Mouse (Mus musculus) midbrain, embryonic 12.5 days (tissue): Measurements from ENCODE around the gene Dusp7. TPM values are rescaled to one million over a fixed set of nuclear protein-coding genes. Genes with fewer than 3 reads are reported as not detected.

Source experiments
- ATAC-seq: fragments of 200-750 bp; cut with Nextera tagmentation; 2 replicates; pipeline ENCODE4 v1.8.0; 2017; ENCODE audit warnings: low read depth, moderate TSS enrichment, moderate library complexity; ENCODE audit not compliant: low FRiP score
- H3K27ac ChIP-seq: fragments of 300-500 bp; sonication (generic); replicated peaks from 2 replicates; pipeline ENCODE4 v1.5.1; 2016; ENCODE audit warnings: mild to moderate bottlenecking
- H3K27me3 ChIP-seq: fragments of 300-500 bp; sonication (generic); 2 replicates; pipeline ENCODE4 v1.6.1; 2016; ENCODE audit warnings: mild to moderate bottlenecking
- H3K36me3 ChIP-seq: fragments of 300-500 bp; sonication (generic); 2 replicates; pipeline ENCODE4 v1.6.1; 2016
- H3K4me1 ChIP-seq: fragments of 300-500 bp; sonication (generic); 2 replicates; pipeline ENCODE4 v1.6.1; 2016
- H3K4me2 ChIP-seq: fragments of 300-500 bp; sonication (generic); replicated peaks from 2 replicates; pipeline ENCODE4 v1.6.1; 2016; ENCODE audit warnings: mild to moderate bottlenecking, moderate library complexity
- H3K4me3 ChIP-seq: fragments of 300-500 bp; sonication (generic); 2 replicates; pipeline ENCODE4 v1.5.1; 2016; ENCODE audit warnings: mild to moderate bottlenecking
- H3K9ac ChIP-seq: fragments of 300-500 bp; sonication (generic); replicated peaks from 2 replicates; pipeline ENCODE4 v1.6.1; 2016; ENCODE audit warnings: mild to moderate bottlenecking, moderate library complexity
- H3K9me3 ChIP-seq: fragments of 300-500 bp; sonication (generic); 2 replicates; pipeline ENCODE4 v1.6.1; 2016; ENCODE audit warnings: mild to moderate bottlenecking
- WGBS: fragments of 180-500 bp; shearing (Covaris S2); methylation state at CpG from one replicate; pipeline ENCODE4 v1.1.7; 2016; 5-methylcytosine and 5-hydroxymethylcytosine counted together
- polyA plus RNA-seq: library from polyadenylated mRNA; unstranded; fragments of >200 nt; fragmentation: Nextera tagmentation; extraction: Ambion mirVana; gene quantifications from 2 replicates; pipeline ENCODE4 v1.2.1, GENCODE M21; 2016

Dusp7 gene
- polyA plus RNA-seq, 1 experiment from 2014 or later = 14.5 TPM

- 84% methylated on average over 6 of the region's 6 CpGs for WGBS
- H3K4me1 ChIP-seq = peaks cover 11% of the 10 kb centered on the region; the same call in 1 of the 2 replicates
- no peak overlapping the region for H3K4me3 ChIP-seq
- H3K27ac ChIP-seq = no peak overlapping the region
- no peak overlapping the region for H3K9ac ChIP-seq
- ATAC-seq = no peak
- no peaks in the 10 kb centered on the region for H3K36me3 ChIP-seq
- H3K27me3 ChIP-seq = no peaks in the 10 kb centered on the region
- no peak overlapping the region for H3K4me2 ChIP-seq
- H3K9me3 ChIP-seq = no peaks in the 10 kb centered on the region
Observed at GRCm38 (mm10) chr9:106411729-106412128, 43.3 kb downstream of the Dusp7 start.

- Histone ChIP-seq H3K9ac (no peak overlapping the region), H3K4me1 (peaks cover 14% of the 10 kb centered on the region; the same call in 1 of the 2 replicates), H3K9me3 (no peaks in the 10 kb centered on the region), H3K27ac (no peak overlapping the region), H3K36me3 (no peaks in the 10 kb centered on the region), H3K4me2 (no peak overlapping the region), H3K4me3 (no peak overlapping the region), H3K27me3 (no peaks in the 10 kb centered on the region)
- ATAC-seq = no peak
- 79% methylated on average over 3 of the region's 3 CpGs for WGBS
Observed at GRCm38 (mm10) chr9:106412210-106412609, 43.8 kb downstream of the Dusp7 start.

DNA sequence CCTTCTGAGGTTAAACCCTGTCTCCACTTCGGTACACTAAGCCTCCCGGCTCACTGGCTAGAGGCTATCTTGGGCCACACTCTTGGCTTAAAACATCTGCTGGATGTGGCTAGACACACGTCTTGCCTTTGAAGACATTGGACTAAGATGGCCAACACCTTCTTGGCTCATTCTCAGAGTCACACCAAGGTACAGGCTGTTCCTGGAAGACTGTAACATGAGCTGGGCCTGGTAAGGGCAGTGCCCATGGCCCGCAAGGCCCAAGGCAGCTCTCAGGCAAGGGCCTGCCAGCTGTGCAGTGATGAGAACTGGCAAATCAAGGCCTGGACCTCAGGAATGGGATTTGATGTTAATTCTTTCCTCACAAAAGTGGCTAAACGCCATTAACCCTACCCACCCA, 45.2 kb downstream of the Dusp7 start:
- H3K27me3 ChIP-seq = peaks cover 2% of the 10 kb centered on the region; the same call in 1 of the 2 replicates
- no peak overlapping the region for H3K4me2 ChIP-seq
- ATAC-seq = no peak
- H3K4me1 ChIP-seq = peaks cover 28% of the 10 kb centered on the region
- no peaks in the 10 kb centered on the region for H3K9me3 ChIP-seq
- H3K9ac ChIP-seq = no peak overlapping the region
- no peak overlapping the region for H3K27ac ChIP-seq
- no peaks in the 10 kb centered on the region for H3K36me3 ChIP-seq
- no peak overlapping the region for H3K4me3 ChIP-seq
- 84% methylated on average over 5 of the region's 5 CpGs for WGBS

DNA sequence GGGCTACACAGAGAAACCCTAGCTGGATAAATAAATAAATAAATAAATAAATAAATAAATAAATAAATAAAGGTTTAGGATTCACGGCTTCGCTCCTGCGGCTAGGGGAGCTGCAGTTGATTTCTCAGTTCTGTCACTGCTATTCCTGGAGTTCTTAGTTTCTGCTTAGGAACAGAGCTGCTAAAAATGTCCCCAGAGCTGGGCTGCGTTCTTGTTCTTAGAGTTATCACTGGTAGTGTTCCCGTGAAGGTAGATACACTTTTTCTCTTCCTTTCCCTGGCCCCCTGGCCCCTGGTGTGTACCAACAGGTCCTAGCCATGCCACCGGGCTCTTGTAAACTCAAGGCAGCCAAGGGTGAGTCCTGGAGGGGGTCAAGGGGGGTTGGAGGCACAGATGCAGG, 48.4 kb downstream of the Dusp7 start:
- Histone ChIP-seq H3K4me3 (no peak overlapping the region), H3K4me1 (peaks cover 41% of the 10 kb centered on the region), H3K9ac (no peak overlapping the region), H3K27me3 (peaks cover 13% of the 10 kb centered on the region), H3K36me3 (no peaks in the 10 kb centered on the region), H3K9me3 (no peaks in the 10 kb centered on the region), H3K4me2 (no peak overlapping the region), H3K27ac (no peak overlapping the region)
- WGBS = 88% methylated on average over 6 of the region's 6 CpGs
- no peak for ATAC-seq

GRCm38 (mm10) chr9:106417841-106418625, 49.6 kb downstream of the Dusp7 start:
- Histone ChIP-seq H3K9ac (peak overlapping the region; percentile 57), H3K4me3 (peak overlapping the region; percentile 27), H3K27me3 (peaks cover 13% of the 10 kb centered on the region), H3K27ac (no peak overlapping the region), H3K9me3 (no peaks in the 10 kb centered on the region), H3K4me2 (peak overlapping the region; percentile 58), H3K4me1 (peaks cover 38% of the 10 kb centered on the region), H3K36me3 (no peaks in the 10 kb centered on the region)
- WGBS = 16% methylated on average over 29 of the region's 29 CpGs
- ATAC-seq = no peak; the same call in 1 of the 2 replicates

DNA sequence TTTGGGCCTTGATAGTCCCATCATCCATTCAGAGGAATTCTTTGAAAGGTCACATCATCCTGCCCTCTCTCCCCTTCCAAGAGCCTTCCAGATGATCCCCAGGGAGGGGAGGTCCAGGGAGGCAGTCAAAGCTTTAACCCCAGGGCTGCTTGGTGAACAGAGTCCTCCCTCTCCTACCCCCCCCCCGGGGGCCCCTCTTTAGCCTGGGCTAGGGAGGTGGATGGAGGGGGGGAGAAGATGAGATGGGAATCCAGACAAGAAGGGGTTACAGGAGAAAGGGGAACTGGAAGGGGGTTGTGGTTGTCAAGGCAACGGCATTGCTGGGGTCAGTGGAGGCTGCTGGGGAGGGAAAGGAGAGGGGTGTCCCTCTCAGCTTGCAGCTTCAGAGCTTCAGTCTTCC, 52.2 kb downstream of the Dusp7 start:
- H3K9me3 ChIP-seq = no peaks in the 10 kb centered on the region
- 0% methylated on average over 2 of the region's 2 CpGs for WGBS
- peak overlapping the region; percentile 63 for H3K27ac ChIP-seq
- peaks cover 13% of the 10 kb centered on the region for H3K27me3 ChIP-seq
- peaks cover 38% of the 10 kb centered on the region for H3K4me1 ChIP-seq
- peak overlapping the region; percentile 42 for H3K4me2 ChIP-seq
- no peaks in the 10 kb centered on the region for H3K36me3 ChIP-seq
- H3K4me3 ChIP-seq = no peak overlapping the region
- H3K9ac ChIP-seq = 0 out of 2 replicates have a peak overlapping the region, but pooled peaks have one; percentile 17
- peak; percentile 52 for ATAC-seq

DNA sequence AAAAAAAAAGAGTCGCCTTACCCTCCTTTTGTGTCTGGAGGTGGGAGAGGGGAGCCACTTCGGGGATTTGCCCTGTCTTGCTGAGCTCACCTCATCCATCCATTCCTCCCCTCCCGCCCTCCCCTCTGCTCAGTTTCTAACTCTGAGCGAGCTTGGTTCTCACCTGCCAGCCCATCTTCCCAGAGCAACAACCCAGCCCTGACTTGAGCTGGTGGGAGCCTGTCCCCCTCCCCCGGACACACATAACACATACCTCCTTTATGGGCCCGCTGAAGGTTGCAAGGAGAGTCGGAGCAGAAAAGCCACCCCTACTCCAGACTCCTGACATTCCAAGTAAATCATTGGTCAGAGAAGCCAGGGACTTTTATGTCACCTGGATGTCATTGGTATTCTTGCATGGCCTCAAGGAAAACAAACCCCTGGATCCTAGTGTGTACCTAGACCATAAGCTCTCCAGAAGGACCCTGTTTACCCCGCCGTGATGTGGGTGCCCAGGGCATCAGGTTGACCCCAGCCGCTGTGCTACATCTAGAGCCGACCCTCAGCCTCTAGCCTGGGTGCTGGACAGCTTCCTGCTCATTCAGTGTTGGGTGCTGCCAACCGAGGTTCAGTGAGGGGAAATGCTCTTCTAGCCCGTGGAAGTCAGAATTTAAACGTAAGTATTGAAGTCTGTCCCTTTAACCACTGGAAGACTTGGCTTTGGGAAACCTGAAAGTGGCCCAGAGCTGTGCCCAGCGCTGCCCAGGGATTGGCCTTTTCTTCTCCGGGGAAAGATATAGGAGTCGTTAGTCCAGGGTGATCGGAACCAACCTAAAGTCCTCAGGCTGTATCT, 52.8 kb downstream of the Dusp7 start:
- Histone ChIP-seq H3K9me3 (no peaks in the 10 kb centered on the region), H3K4me2 (peak overlapping the region; percentile 42), H3K4me3 (no peak overlapping the region), H3K4me1 (peaks cover 38% of the 10 kb centered on the region), H3K36me3 (no peaks in the 10 kb centered on the region), H3K27ac (peak overlapping the region; percentile 63), H3K9ac (no peak overlapping the region), H3K27me3 (peaks cover 13% of the 10 kb centered on the region)
- ATAC-seq = peak; percentile 43
- 7% methylated on average over 17 of the region's 18 CpGs for WGBS

DNA sequence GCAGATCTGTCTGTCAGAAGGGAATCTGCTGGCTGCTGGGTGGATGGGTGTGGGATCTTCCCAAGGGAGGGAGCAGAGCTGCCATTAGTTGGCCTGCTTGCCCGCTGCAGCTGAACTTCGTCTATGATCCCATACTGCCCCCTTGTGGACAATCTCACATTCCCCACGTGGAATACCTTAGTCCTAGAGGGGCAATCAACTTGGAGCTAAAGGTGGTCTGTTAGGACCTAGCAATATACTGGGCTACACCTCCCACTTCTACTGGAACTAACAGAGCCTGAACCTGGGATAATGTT, 53.4 kb downstream of the Dusp7 start:
- Histone ChIP-seq H3K9ac (no peak overlapping the region), H3K4me3 (no peak overlapping the region), H3K4me2 (peak overlapping the region; percentile 42), H3K27me3 (peaks cover 13% of the 10 kb centered on the region), H3K9me3 (no peaks in the 10 kb centered on the region), H3K36me3 (no peaks in the 10 kb centered on the region), H3K27ac (peak overlapping the region; percentile 63), H3K4me1 (peaks cover 38% of the 10 kb centered on the region)
- ATAC-seq = peak; percentile 68
- 0% methylated on average over 3 of the region's 3 CpGs for WGBS

Other genes starting within 250 kb of the Dusp7 start
- 10.8 and 11.0 TPM in 2 replicates for gene Glyctk, start 210.5 kb upstream of the Dusp7 start, polyA plus RNA-seq
- gene Wdr82, start 197.7 kb upstream of the Dusp7 start, polyA plus RNA-seq = 35.6 and 36.3 TPM in 2 replicates
- 31.9 and 39.1 TPM in 2 replicates for gene Ppm1m, start 168.9 kb upstream of the Dusp7 start, polyA plus RNA-seq
- gene Twf2, start 165.5 kb upstream of the Dusp7 start, polyA plus RNA-seq = 53.1 and 58.0 TPM in 2 replicates
- gene Tlr9, start 146.0 kb upstream of the Dusp7 start, polyA plus RNA-seq = not detected in 2 replicates
- 79.0 and 87.6 TPM in 2 replicates for gene Alas1, start 120.0 kb upstream of the Dusp7 start, polyA plus RNA-seq
- gene Poc1a, start 87.6 kb upstream of the Dusp7 start, polyA plus RNA-seq = 21.0 and 23.2 TPM in 2 replicates
- gene Rpl29, start 60.8 kb downstream of the Dusp7 start, polyA plus RNA-seq = 716 and 732 TPM in 2 replicates
- gene Acy1, start 69.7 kb downstream of the Dusp7 start, polyA plus RNA-seq = 30.1 and 30.5 TPM in 2 replicates
- 4.2 and 4.7 TPM in 2 replicates for gene Abhd14b, start 78.8 kb downstream of the Dusp7 start, polyA plus RNA-seq
- 34.1 and 36.5 TPM in 2 replicates for gene Abhd14a, start 79.0 kb downstream of the Dusp7 start, polyA plus RNA-seq
- 343 and 348 TPM in 2 replicates for gene Pcbp4, start 84.7 kb downstream of the Dusp7 start, polyA plus RNA-seq
- 0.71 and 0.79 TPM in 2 replicates for gene Gpr62, start 97.3 kb downstream of the Dusp7 start, polyA plus RNA-seq
- 47.1 and 51.4 TPM in 2 replicates for gene Rrp9, start 107.3 kb downstream of the Dusp7 start, polyA plus RNA-seq
- 1.0 and 1.8 TPM in 2 replicates for gene Parp3, start 108.3 kb downstream of the Dusp7 start, polyA plus RNA-seq
- not detected in 2 replicates for gene Iqcf1, start 131.3 kb downstream of the Dusp7 start, polyA plus RNA-seq
- not detected in 2 replicates for gene Iqcf5, start 145.9 kb downstream of the Dusp7 start, polyA plus RNA-seq
- gene Iqcf3, start 193.0 kb downstream of the Dusp7 start, polyA plus RNA-seq = not detected in 2 replicates
- gene Iqcf4, start 202.4 kb downstream of the Dusp7 start, polyA plus RNA-seq = not detected in 2 replicates